Mouse (Mus musculus): ENCODE measurements around the gene Olfr458. TPM values are rescaled to one million over a fixed set of nuclear protein-coding genes. Genes with fewer than 3 reads are reported as not detected.

The Olfr458 gene
- total RNA-seq (2023) = not detected

GRCm38 (mm10) chr6:42465096-42465495 lies at the start of gene Olfr458:
Gene Olfr458 (minus strand): TSS chr6:42465196.

GRCm38 (mm10) chr6:42487114-42487513 lies 22.1 kb upstream of the Olfr458 start, which contains the start of gene Olfr456:
Gene Olfr456 (minus strand): TSS chr6:42487214.

GRCm38 (mm10) chr6:42476235-42476634 lies 11.2 kb upstream of the Olfr458 start, which contains the start of gene Olfr457:
Gene Olfr457 (minus strand): TSS chr6:42476335.

GRCm38 (mm10) chr6:42434446-42434845 lies 30.6 kb downstream of the Olfr458 start, which contains the start of gene Tas2r126:
Gene Tas2r126 (plus strand): TSS chr6:42434535.

Other genes with a start within 250 kb of the Olfr458 start
- gene Tas2r144, start 249.9 kb downstream of the Olfr458 start, total RNA-seq (2023) = not detected
- 1 to 10 TPM; 4.3 to 5.2 TPM for gene Gstk1, start 219.3 kb downstream of the Olfr458 start, total RNA-seq (2023)
- not detected for gene Tmem139, start 203.2 kb downstream of the Olfr458 start, total RNA-seq (2023)
- gene Casp2, start 200.2 kb downstream of the Olfr458 start, total RNA-seq (2023) = 10 to 100 TPM; 66.9 to 84.2 TPM
- gene Clcn1, start 178.5 kb downstream of the Olfr458 start, total RNA-seq (2023) = under 1 TPM; 0.51 to 0.78 TPM
- under 1 TPM in 1 of 2 experiments, not detected in 1; 0.09 TPM for gene Fam131b, start 140.6 kb downstream of the Olfr458 start, total RNA-seq (2023)
- 100 to 1,000 TPM; 658 to 702 TPM for gene Zyx, start 115.6 kb downstream of the Olfr458 start, total RNA-seq (2023)
- gene Epha1, start 91.9 kb downstream of the Olfr458 start, total RNA-seq (2023) = under 1 TPM in 1 of 2 experiments, not detected in 1; 0.24 TPM
- gene Tas2r143, start 65.0 kb downstream of the Olfr458 start, total RNA-seq (2023) = 1 to 10 TPM; 4.3 to 4.8 TPM
- gene Tas2r135, start 59.8 kb downstream of the Olfr458 start, total RNA-seq (2023) = 1 to 10 TPM; 2.7 to 4.2 TPM
- 1 to 10 TPM; 1.4 to 2.0 TPM for gene Tas2r126, start 30.7 kb downstream of the Olfr458 start, total RNA-seq (2023)
- gene Olfr457, start 11.1 kb upstream of the Olfr458 start, total RNA-seq (2023) = not detected
- gene Olfr456, start 22.0 kb upstream of the Olfr458 start, total RNA-seq (2023) = not detected
- not detected for gene Olfr455, start 82.4 kb upstream of the Olfr458 start, total RNA-seq (2023)
- not detected for gene Tcaf3, start 132.5 kb upstream of the Olfr458 start, total RNA-seq (2023)
- gene Tcaf2, start 180.1 kb upstream of the Olfr458 start, total RNA-seq (2023) = not detected
- gene Tcaf1, start 244.9 kb upstream of the Olfr458 start, total RNA-seq (2023) = under 1 TPM in 1 of 2 experiments, not detected in 1; 0.18 TPM